Mouse (Mus musculus) neural tube, embryonic 10.5 days (tissue): ENCODE results near the gene Edf1.

Experiments
- DNase-seq: peaks from one replicate; pipeline ENCODE4 v3.0.0-alpha.2; 2017; ENCODE audit warnings: low spot score; ENCODE audit errors: extremely low spot score

The Edf1 gene

DNA sequence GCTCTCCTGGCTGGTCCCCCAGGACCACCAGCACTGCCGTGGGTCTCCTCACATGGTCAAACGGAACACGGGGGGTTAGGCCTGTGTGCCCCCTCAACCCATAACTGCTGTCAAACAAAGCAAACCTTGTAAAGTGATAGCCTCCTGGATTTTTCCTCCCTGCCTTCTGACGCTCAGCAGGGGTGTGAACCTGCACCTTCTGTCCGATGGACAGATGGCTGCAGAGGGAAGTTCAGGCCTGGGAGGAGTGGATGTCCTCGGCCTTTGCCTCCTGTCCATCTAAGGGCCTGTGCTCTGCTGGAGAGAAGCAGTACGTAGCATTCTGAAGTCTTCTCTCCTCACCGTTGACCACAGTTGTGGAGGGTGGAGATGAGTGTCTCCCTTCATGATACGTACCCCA lies 4.3 kb downstream of the Edf1 start:
- DNase-seq, result no peak

GRCm38 (mm10) chr2:25565741-25566140 lies 8.1 kb downstream of the Edf1 start:
- DNase-seq, result no peak

- DNase-seq, result no peak
Measured at GRCm38 (mm10) chr2:25566558-25566957, 8.9 kb downstream of the Edf1 start.

GRCm38 (mm10) chr2:25568473-25569019 lies 10.9 kb downstream of the Edf1 start:
- DNase-seq, result no peak

DNA sequence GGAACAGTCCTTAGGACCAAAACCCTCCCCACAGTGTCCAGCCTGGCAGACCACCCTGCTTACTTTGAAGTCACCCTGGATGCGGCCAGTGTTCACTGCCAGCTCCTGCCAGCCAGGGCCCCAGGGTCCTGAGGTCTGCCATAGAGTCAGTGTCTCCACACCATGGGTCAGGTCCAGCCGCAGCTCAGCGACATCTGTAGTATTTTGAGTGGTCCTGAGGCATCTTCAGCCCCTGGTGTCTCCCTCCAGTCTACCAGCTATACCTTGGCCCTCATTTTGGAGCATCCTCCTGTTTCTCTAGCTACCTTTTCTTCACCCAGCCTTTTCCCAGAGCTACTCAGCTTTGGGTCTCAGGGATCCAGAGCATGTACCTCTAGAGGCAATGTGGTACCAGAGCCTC lies 11.7 kb downstream of the Edf1 start:
- DNase-seq, result no peak

GRCm38 (mm10) chr2:25571221-25571620 lies 13.6 kb downstream of the Edf1 start:
- no peak for DNase-seq

- DNase-seq, result no peak
Measured at GRCm38 (mm10) chr2:25573068-25573467, 15.4 kb downstream of the Edf1 start.

DNA sequence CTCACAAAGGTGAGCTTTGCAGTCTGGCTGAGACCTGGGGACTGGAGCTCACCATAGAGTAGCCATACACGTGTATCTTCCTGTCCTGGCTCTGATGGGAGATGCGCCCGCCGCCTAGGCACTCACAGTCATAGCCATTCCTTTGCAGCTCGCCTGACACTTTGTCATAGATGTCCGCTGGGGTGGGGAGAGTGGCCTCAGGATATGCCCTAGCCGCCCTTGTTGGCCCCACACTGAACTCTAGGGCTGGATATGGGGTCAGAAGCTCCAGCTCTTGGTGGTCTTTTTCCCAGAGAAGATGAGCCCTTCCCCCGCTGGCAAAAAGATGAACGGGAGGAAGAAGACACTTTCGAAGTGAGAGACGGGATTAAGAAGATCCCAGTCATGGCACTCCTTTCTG lies 16.5 kb downstream of the Edf1 start:
- DNase-seq, result no peak

DNA sequence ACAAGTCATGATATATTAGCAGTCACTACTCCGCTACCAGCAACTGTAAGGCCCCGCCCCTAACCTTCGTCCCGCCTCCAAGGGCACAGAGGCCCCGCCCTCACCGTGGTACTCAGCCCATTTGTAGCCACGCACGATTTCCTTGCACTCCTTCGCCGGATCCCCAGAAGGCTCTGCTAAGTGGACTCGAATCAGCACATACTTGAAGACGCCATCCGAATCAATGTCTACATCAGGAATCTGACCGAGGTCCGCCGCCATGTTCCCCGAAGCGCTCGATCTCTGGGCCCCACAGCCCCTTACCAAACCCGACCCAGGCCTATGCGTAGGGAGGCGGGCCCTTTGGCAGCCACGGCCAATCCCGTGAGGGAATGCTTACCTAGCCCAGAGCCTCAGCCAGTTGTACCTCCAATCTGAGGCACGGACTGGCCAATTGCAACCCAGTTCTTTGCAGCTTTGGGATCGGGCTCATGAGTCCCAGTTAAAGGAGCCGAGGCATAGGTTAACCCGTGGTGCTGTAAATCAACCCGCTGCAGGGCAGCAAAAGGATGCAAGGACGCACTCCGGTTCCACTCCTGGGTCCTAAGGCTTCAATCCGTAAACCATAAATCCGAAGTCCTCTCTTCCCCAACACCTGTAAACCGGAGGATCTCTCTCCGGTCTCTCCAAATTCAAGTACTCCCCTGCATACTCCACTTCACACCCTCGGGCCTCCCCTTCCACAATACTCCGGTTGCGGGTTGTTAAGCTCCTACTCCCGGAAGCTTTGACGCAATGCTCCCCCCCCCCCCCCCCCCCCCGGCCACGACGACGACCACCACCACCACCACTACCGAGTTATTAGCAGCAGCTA lies 17.2 kb downstream of the Edf1 start, which contains the start of the genes Mamdc4 and Phpt1:
Gene Mamdc4 (minus strand): TSS at position 267 of the 853 bp plus-strand sequence.
Gene Phpt1 (minus strand): TSS at position 646 of the 853 bp plus-strand sequence.
- peak; percentile 96 for DNase-seq

DNA sequence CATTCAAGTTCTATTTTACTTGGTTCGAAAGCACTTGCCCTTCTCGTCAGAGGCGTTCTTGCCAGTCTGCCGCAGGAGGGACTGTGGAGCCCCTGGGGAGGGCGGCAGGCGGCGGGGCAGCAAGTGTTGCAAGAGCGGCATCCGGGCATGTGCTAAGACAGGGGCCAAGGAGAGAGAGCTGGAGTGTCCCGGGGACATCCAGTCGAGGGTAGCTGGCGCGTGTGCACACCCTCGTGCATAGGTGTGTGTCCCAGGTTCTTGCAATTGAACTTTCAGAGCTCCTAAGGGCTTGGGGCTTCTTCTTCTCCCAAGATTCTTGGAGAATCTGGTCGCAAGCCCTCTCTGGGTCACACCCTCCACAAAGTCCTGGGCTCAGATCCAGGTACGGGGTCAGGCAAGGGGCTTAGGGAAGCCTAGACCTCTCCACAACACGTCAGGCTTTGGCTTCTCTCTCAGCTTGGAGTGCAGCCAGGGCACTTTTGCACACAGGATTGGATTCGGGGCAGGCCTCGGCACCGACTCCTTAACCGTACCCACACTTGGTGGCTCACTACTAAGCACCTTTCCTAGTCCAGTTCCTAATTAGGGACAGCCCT lies 17.9 kb downstream of the Edf1 start:
- peak; percentile 69 for DNase-seq

GRCm38 (mm10) chr2:25576028-25576850 lies 18.6 kb downstream of the Edf1 start:
- DNase-seq, result no peak

GRCm38 (mm10) chr2:25576965-25577891 lies 19.6 kb downstream of the Edf1 start:
- no peak for DNase-seq

- peak; percentile 68 for DNase-seq
Measured at GRCm38 (mm10) chr2:25577951-25578795, 20.5 kb downstream of the Edf1 start.

GRCm38 (mm10) chr2:25578796-25579736 lies 21.4 kb downstream of the Edf1 start:
- peak; percentile 48 for DNase-seq

DNA sequence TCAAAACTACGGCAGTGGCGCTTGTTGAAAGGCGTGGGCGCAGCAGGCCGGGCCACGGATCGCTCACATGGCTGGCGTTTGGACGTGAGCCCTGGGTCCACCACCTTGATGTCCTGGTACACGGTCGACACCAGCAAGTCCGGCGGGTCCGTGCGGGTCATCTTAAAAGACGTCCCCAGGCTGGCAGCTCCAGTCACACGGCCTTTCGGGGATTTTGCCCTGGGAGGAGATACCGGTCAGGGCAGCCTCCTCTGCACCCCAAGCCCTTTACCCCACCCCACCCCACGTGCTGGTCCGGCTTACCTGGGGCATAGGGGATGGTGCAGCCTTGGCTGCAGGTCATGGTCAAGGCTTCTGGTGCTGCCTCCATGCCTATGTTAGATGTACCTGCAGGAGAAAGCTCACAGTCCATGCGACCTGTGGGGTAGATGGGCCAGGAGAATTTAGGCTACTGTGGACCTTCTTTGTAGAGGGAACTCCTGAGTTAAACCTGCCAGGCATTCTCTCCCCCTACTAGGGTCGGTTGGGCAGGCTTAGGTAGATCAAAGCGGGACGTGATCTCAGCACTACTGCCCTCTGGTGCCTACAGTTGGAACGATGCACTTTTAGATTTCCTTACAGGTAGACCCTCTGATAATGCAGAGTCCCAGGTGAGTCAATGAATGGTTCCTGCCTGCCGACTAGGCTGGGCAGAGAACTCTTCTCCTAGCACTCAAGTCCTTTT lies 22.3 kb downstream of the Edf1 start:
- peak; percentile 46 for DNase-seq

GRCm38 (mm10) chr2:25580621-25581101 lies 23.0 kb downstream of the Edf1 start:
- DNase-seq, result no peak

DNA sequence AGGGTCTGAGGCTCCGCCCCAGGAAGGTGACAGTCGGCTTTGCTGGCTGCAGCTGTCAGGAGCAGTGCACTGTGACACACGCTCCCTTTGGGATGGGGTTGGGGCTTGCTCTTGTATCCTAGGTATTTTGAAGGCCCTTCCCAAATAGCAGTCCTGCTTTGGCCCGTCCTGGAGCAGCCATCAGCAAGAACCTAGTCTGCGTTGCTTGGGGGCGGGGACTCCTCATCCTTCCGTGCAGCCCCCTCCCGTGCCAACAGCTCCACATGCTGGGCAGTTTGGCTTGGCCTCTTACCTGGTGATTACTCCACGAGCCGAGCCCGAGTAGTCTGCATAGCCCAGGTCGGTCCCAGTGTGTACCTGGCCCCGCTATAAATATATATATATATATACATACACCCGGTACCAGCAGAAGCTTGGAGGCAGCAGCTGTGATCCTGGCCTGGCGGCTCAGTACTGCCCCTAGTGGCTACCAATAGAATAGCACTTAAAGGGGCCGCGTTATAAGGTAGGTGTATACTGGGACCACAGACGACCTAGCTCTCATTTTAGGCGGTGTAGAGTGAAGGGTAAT lies 23.7 kb downstream of the Edf1 start, which contains the start of gene Ajm1:
Gene Ajm1 (minus strand): TSS at position 464 of the 571 bp plus-strand sequence.
- peak; percentile 64 for DNase-seq
